Mouse (Mus musculus): Measurements from ENCODE around the gene Cdc42. TPM values are rescaled to one million over a fixed set of nuclear protein-coding genes. Genes with fewer than 3 reads are reported as not detected.

The Cdc42 gene
- 100 to 1,000 TPM; 311 to 333 TPM for total RNA-seq (2021)

GRCm38 (mm10) chr4:137357517-137358254 lies at the start of gene Cdc42:
Cdc42 (minus strand) TSS chr4:137357720.
- intact Hi-C loops (cut with DNase I): no loop called here

DNA sequence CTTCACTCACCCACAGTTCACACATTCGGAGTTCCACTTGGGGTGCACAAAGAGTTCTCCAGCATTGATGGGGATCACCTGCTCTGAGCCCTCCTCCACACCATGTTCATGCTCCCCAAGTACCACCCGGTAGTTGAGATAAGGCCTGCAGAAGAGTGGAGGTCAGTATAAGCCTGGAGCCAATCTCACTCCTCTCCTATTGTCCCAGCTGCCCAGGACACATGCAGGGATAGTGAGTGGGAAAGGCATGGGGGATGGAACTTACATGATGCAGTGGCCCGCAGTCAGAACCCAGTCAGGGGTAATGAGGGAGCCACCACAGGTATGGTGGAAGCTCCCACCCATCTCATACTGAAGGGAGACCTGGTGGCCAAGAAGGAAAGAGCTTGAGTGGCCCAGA lies 48.1 kb upstream of the Cdc42 start:
- no peak for DNase-seq (ENCODE audit: low spot score in 2 of 2)
- intact Hi-C loops (cut with DNase I): no loop called here

More at GRCm38 (mm10) chr4:137357517-137358254, at the start of gene Cdc42:
- peak; percentile 97 to 98 for DNase-seq (ENCODE audit: low spot score in 2 of 2)

DNA sequence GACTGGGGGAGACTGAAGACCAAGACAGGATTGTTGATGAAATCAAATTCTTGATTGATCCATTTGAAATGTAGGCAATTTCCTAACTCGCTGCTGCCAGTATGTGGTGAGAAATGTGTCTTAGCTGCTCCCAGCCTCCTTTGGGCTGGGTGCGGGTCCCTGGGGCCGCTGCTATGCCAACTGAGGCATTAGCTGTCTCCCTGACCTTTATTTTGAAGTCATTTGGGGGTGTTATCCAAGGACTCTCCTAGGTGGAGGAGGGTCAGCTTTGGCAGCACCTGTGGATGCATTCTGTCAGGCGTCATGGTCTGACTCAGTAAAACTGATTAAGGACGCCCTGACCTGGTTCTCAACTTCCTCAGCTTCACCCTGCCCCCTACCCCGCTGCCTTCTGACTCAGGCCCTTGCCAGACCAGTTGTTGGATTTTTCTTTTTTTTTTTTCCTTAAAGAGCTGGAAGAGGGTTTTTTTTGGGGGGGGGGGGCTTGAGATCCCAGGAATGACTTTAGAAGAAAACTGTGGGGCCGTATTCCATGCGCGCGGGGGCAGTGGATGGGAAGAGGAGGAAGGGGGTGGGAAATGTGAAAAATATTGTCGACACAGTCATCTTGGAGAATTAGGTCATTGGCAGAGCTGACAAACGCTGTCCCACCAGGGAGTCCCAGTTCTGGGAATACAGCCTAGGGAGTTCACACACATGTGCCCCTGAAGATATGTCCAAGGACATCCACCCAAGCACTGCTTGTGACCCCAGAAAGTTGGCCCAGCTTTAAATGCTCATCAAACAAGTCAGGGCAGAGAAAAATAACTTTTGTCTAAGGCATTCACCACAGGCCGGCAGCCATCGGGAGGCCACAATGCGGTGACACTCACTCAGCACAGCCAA lies 39.4 kb upstream of the Cdc42 start:
- no peak for DNase-seq (ENCODE audit: low spot score in 2 of 2)
- intact Hi-C loops (cut with DNase I): loop anchor here (10.0 kb wide), 1 partner anchor 312 kb away; no protein-coding TSS in a partner anchor

DNA sequence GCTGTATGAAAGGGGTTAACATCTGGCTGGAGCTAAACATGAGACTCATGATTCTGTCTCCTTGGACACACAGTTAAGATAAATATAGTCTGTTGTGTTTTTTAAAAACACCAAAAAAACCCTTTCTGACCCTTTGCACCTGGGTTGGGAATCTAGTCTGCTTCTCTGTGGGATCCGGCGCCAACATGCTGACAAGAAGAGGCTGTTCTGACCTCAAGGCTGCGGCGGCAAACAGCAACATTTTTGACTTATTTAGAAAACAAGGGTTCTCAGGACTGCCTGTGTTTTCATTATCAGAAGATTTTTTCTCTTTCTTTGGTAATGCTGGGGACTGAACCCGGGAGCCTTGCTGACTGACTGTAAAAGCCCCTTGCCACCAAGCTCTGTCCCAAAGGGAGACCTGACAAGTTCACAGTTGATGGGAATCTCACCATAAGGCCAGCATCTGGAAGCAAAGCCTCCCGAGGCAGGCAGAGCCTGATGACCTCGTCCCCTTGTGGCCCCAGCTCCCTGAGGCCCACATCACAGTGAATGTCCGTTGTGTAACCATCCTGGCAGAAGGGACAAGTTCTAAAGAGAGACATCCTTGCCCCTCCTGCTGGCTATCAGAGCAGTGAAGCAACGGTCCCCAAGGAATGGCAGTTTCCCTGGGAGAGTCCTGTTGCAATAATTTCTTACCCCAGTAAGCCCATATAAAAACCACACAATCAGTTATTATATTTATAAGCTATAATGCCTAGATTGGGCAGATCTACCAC lies 36.0 kb upstream of the Cdc42 start:
- intact Hi-C loops (cut with DNase I): loop anchor here (10.0 kb wide), 1 partner anchor 309 kb away; no protein-coding TSS in a partner anchor
- DNase-seq (ENCODE audit: low spot score in 2 of 2): no peak

GRCm38 (mm10) chr4:137392874-137393273 lies 35.4 kb upstream of the Cdc42 start:
- DNase-seq (ENCODE audit: low spot score in 2 of 2): no peak
- intact Hi-C loops (cut with DNase I): loop anchor here (10.0 kb wide), 1 partner anchor 308 kb away; no protein-coding TSS in a partner anchor

GRCm38 (mm10) chr4:137391287-137391686 lies 33.8 kb upstream of the Cdc42 start:
- intact Hi-C loops (cut with DNase I): loop anchor here (10.0 kb wide), 1 partner anchor 306 kb away; no protein-coding TSS in a partner anchor
- no peak for DNase-seq (ENCODE audit: low spot score in 2 of 2)

DNA sequence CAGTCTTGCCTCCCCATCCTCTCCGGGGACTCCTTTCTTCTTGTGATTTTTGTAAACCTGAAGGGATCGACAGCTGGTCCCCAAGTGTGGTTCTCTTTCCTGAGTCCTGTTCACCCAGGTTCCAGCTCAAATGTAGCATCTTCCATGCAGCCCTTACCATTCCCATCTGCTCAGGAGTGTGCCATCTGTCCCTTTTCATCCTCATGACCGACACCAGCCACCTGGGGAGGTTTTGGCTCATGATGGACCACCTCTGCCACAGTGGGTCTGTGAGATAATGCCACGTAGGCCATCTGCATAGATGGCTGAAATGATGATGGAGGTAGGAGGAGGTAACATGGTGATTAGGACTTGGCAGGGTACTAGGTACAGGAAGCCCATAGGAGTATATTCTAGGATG lies 32.7 kb upstream of the Cdc42 start:
- intact Hi-C loops (cut with DNase I): loop anchor here (10.0 kb wide), 1 partner anchor 305 kb away; no protein-coding TSS in a partner anchor
- no peak for DNase-seq (ENCODE audit: low spot score in 2 of 2)

DNA sequence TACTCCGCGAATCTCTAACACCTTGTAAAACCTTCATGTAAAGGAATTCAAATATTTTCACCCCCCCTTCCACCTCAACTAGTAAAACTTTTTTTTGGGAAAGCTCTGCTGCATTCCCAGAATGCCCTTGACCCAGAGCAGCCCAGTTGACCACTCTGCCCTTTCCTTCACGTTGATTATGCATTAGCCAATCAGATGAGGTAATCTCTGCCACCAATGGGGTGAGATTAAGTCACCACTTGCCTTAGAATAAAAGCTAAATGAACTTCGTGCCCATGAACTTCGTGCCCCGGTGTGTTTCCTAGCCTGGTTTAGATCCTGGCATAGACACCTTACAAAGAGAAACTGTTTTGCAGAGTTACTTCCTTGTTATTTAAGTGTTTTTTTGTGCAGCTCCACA lies 31.5 kb upstream of the Cdc42 start:
- intact Hi-C loops (cut with DNase I): no loop called here
- DNase-seq (ENCODE audit: low spot score in 2 of 2): no peak

DNA sequence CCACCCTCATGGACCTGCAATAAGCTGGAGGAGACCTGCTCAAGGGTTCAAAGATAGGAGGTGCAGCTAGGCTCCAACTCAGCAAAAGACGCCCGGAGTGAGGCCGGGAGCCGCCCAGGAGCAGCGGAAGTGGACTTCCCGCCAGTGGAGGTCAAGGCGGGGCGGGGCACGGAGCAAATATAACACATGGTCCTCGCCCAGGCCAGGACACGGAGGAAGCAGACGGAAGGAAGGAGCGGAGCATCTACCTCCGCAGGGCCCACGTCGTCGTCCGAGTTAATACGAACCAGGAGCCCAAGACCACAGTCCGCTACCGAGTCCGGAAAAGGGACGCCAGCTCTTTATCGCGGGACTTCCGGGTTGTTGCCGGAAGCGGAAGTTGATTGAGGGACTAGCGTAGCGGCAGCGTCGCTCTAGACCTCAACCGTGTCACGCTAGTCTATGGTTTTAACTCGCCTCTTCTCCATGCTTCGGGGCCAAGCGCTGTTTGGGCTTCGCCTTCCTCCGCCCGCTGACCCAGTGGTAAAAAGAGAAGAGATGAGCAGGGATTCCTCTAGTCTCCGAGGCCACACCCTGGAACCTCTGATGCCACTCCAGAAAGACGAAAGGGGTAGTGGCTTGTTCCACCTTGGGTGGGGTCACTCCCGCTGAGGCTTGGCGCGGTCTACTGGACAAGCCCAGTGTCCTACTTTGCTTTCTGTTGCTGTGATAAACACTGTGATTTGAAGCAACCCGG lies 30.7 kb upstream of the Cdc42 start:
- peak; percentile 89 for DNase-seq (ENCODE audit: low spot score in 2 of 2)
- intact Hi-C loops (cut with DNase I): no loop called here

- DNase-seq (ENCODE audit: low spot score in 2 of 2): peak in 1 of 2 experiments; percentile 11
- intact Hi-C loops (cut with DNase I): no loop called here
Observed at GRCm38 (mm10) chr4:137387482-137388058, 30.1 kb upstream of the Cdc42 start.

- DNase-seq (ENCODE audit: low spot score in 2 of 2): no peak
- intact Hi-C loops (cut with DNase I): no loop called here
Observed at GRCm38 (mm10) chr4:137380702-137381605, 23.4 kb upstream of the Cdc42 start.

GRCm38 (mm10) chr4:137379713-137380255 lies 22.3 kb upstream of the Cdc42 start:
- intact Hi-C loops (cut with DNase I): no loop called here
- no peak for DNase-seq (ENCODE audit: low spot score in 2 of 2)

DNA sequence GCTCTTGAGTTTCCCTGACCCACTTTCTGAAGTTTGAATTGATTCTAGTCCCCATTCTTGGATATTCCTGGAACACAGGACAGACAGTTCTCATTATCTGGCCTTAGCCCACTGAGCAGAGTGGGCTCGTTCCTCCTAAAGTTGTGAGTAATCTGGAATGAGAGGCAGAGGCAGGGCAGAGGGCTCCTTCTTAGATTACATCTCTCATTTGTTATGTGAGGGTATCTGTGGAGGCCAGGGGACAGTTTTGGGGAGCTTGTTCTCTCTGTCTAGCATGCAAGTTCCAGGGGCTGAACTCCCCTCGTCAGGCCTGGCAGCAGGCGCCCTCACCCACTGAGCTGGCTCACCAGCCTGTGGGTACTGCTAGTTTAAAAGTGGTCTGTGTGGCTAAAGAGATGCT lies 21.6 kb upstream of the Cdc42 start:
- intact Hi-C loops (cut with DNase I): no loop called here
- no peak for DNase-seq (ENCODE audit: low spot score in 2 of 2)

DNA sequence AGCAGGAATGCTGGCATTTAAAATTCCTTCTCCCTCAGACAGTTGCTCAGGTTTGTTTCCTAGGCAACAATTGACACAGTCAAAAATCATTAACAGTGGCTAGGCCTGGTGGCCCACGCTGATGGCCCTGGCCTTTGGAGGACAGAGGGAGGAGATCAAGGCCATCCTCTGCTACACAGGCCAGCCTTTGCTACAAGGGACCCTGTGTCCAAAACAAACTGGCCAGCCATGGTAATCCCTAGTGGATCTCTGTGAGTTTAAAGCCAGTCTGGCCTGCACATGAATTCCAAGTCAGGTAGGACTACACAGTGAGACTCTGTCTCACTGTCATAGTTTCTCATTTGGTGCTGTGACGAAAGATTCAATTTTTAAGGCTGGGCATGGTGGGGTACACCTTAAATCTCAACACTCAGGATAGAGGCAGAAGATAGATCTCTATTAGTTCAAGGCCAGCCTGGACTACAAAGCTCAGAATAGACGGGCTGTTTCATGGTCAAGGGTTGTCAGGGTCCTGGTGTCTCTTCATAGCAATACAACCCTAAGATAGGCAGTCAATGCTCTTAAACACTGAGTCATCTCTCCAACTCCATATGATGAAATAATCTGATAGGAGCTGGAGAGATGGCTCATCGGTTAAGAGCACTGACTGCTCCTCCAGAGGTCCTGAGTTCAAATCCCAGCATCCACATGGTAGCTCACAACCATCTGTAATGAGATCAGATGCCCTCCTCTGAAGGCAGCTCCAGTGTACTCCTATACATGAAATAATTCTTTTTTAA lies 20.2 kb upstream of the Cdc42 start:
- intact Hi-C loops (cut with DNase I): no loop called here
- no peak for DNase-seq (ENCODE audit: low spot score in 2 of 2)

DNA sequence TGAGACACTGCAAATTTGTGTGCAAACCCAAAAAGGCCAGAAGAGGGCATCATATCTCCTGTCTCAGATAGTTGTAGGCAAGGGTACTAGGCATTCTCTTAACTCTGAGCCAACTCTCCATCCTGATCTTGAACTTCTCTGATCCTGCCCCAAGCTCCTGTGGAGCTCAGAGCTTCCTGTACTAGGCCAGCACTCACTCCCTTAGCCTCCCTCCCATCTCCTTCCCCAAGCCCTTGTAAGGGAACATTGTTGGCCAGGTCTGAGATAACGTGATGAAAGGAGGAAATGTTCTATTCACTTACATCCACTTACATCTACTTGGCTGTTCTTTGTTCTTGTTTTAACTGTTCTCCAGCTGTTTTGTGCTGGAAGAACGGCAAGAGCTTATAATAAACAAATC lies 19.3 kb upstream of the Cdc42 start:
- DNase-seq (ENCODE audit: low spot score in 2 of 2): no peak
- intact Hi-C loops (cut with DNase I): no loop called here

- intact Hi-C loops (cut with DNase I): no loop called here
- no peak for DNase-seq (ENCODE audit: low spot score in 2 of 2)
Observed at GRCm38 (mm10) chr4:137375314-137376278, 18.1 kb upstream of the Cdc42 start.

Measured in left cerebral cortex, postnatal 36 days (tissue).